Mouse (Mus musculus): ENCODE measurements at regions not wholly inside any gene's neighbourhood (a gene's known extent, or its start where the extent isn't known, plus 50 kb on each side); places are given as distances from the start of the nearest gene placed in this dataset.
A peak's percentile ranks its signal among the peaks of the same experiment; 100 is the strongest.
"Not testable (repeated sequence)": the region's sequence is repeated elsewhere in the genome, so short reads cannot be mapped to it uniquely, and the experiment has no call there.

GRCm38 (mm10) chr12:45594689-45595088 is 520.2 kb upstream of the Stxbp6 start:
- no peak for DNase-seq (ENCODE audit: low spot score in 2 of 2)

GRCm38 (mm10) chr12:45590191-45590590 is 515.7 kb upstream of the Stxbp6 start:
- DNase-seq (ENCODE audit: low spot score in 2 of 2): no peak

- DNase-seq (ENCODE audit: low spot score in 2 of 2): no peak
These were observed 511.3 kb upstream of the Stxbp6 start for GRCm38 (mm10) chr12:45585763-45586162.

- DNase-seq (ENCODE audit: low spot score in 2 of 2): no peak
These were observed 489.0 kb upstream of the Stxbp6 start for GRCm38 (mm10) chr12:45563325-45564030.

- DNase-seq (ENCODE audit: low spot score in 2 of 2): no peak
These were observed 488.2 kb upstream of the Stxbp6 start for GRCm38 (mm10) chr12:45562637-45563220.

GRCm38 (mm10) chr12:45561889-45562288 is 487.4 kb upstream of the Stxbp6 start:
- no peak for DNase-seq (ENCODE audit: low spot score in 2 of 2)

- DNase-seq (ENCODE audit: low spot score in 2 of 2): no peak
These were observed 486.9 kb upstream of the Stxbp6 start for GRCm38 (mm10) chr12:45561362-45561761.

GRCm38 (mm10) chr12:45549906-45550305 is 475.4 kb upstream of the Stxbp6 start:
- not testable (repeated sequence) for DNase-seq (ENCODE audit: low spot score in 2 of 2)

- no peak for DNase-seq (ENCODE audit: low spot score in 2 of 2)
These were observed 445.0 kb upstream of the Stxbp6 start for GRCm38 (mm10) chr12:45519554-45519953.

GRCm38 (mm10) chr12:45514459-45514858 is 439.9 kb upstream of the Stxbp6 start:
- DNase-seq (ENCODE audit: low spot score in 2 of 2): no peak

- DNase-seq (ENCODE audit: low spot score in 2 of 2): no peak
These were observed 433.0 kb upstream of the Stxbp6 start for GRCm38 (mm10) chr12:45507400-45507982.

- DNase-seq (ENCODE audit: low spot score in 2 of 2): no peak
These were observed 425.3 kb upstream of the Stxbp6 start for GRCm38 (mm10) chr12:45499834-45500233.

GRCm38 (mm10) chr12:45498230-45498629 is 423.7 kb upstream of the Stxbp6 start:
- DNase-seq (ENCODE audit: low spot score in 2 of 2): no peak

GRCm38 (mm10) chr12:45489029-45489428 is 414.5 kb upstream of the Stxbp6 start:
- DNase-seq (ENCODE audit: low spot score in 2 of 2): no peak

GRCm38 (mm10) chr12:45476881-45477280 is 402.4 kb upstream of the Stxbp6 start:
- DNase-seq (ENCODE audit: low spot score in 2 of 2): no peak

- peak in 1 of 2 experiments; percentile 24 for DNase-seq (ENCODE audit: low spot score in 2 of 2)
These were observed 393.6 kb upstream of the Stxbp6 start for GRCm38 (mm10) chr12:45468093-45468492.

GRCm38 (mm10) chr12:45467058-45467457 is 392.5 kb upstream of the Stxbp6 start:
- peak in 1 of 2 experiments; percentile 72 for DNase-seq (ENCODE audit: low spot score in 2 of 2)

- DNase-seq (ENCODE audit: low spot score in 2 of 2): peak in 1 of 2 experiments; percentile 76
These were observed 391.6 kb upstream of the Stxbp6 start for GRCm38 (mm10) chr12:45466066-45466465.

GRCm38 (mm10) chr12:45464952-45465351 is 390.4 kb upstream of the Stxbp6 start:
- no peak for DNase-seq (ENCODE audit: low spot score in 2 of 2)

- DNase-seq (ENCODE audit: low spot score in 2 of 2): not testable (repeated sequence)
These were observed 384.2 kb upstream of the Stxbp6 start for GRCm38 (mm10) chr12:45458746-45459145.

- peak in 1 of 2 experiments; percentile 44 for DNase-seq (ENCODE audit: low spot score in 2 of 2)
These were observed 369.1 kb upstream of the Stxbp6 start for GRCm38 (mm10) chr12:45443512-45444190.

GRCm38 (mm10) chr12:45442474-45442873 is 368.0 kb upstream of the Stxbp6 start:
- DNase-seq (ENCODE audit: low spot score in 2 of 2): no peak
